Mouse (Mus musculus): ENCODE results near the gene Arid5b.
"Not testable (repeated sequence)": the region's sequence is repeated elsewhere in the genome, so short reads cannot be mapped to it uniquely, and the experiment has no call there.

Gene Arid5b

GRCm38 (mm10) chr10:68121251-68121650 is 157.3 kb downstream of the Arid5b start:
- in situ Hi-C loops (cut with MboI, MseI), result no loop called here

GRCm38 (mm10) chr10:68120011-68120410 is 158.5 kb downstream of the Arid5b start:
- in situ Hi-C loops (cut with MboI, MseI), result no loop called here

- in situ Hi-C loops (cut with MboI, MseI), result no loop called here
These were observed 159.3 kb downstream of the Arid5b start for GRCm38 (mm10) chr10:68119285-68119684.

GRCm38 (mm10) chr10:68114955-68115354 is 163.6 kb downstream of the Arid5b start:
- in situ Hi-C loops (cut with MboI, MseI), result loop anchor here (5.0 kb wide), 1 partner anchor 47 kb away; no protein-coding TSS in a partner anchor

- in situ Hi-C loops (cut with MboI, MseI), result loop anchor here (5.0 kb wide), 1 partner anchor 49 kb away; no protein-coding TSS in a partner anchor
These were observed 164.9 kb downstream of the Arid5b start for GRCm38 (mm10) chr10:68113645-68114044.

- in situ Hi-C loops (cut with MboI, MseI), result loop anchor here (5.0 kb wide), 1 partner anchor 49 kb away; no protein-coding TSS in a partner anchor
These were observed 165.6 kb downstream of the Arid5b start for GRCm38 (mm10) chr10:68112983-68113382.

GRCm38 (mm10) chr10:68110607-68111006 is 167.9 kb downstream of the Arid5b start:
- in situ Hi-C loops (cut with MboI, MseI), result loop anchor here (5.0 kb wide), 1 partner anchor 52 kb away; no protein-coding TSS in a partner anchor

- in situ Hi-C loops (cut with MboI, MseI), result loop anchor here (5.0 kb wide), 1 partner anchor 52 kb away; no protein-coding TSS in a partner anchor
These were observed 168.4 kb downstream of the Arid5b start for GRCm38 (mm10) chr10:68110182-68110581.

GRCm38 (mm10) chr10:68109651-68110050 is 168.9 kb downstream of the Arid5b start:
- in situ Hi-C loops (cut with MboI, MseI), result loop anchor here (5.0 kb wide), 1 partner anchor 53 kb away; no protein-coding TSS in a partner anchor

GRCm38 (mm10) chr10:68107716-68108115 is 170.8 kb downstream of the Arid5b start:
- in situ Hi-C loops (cut with MboI, MseI), result no loop called here

GRCm38 (mm10) chr10:68106351-68106950 is 172.1 kb downstream of the Arid5b start:
- in situ Hi-C loops (cut with MboI, MseI), result no loop called here

- in situ Hi-C loops (cut with MboI, MseI), result no loop called here
These were observed 173.4 kb downstream of the Arid5b start for GRCm38 (mm10) chr10:68104881-68105781.

GRCm38 (mm10) chr10:68104481-68104880 is 174.1 kb downstream of the Arid5b start:
- in situ Hi-C loops (cut with MboI, MseI), result no loop called here

GRCm38 (mm10) chr10:68103988-68104387 is 174.6 kb downstream of the Arid5b start:
- in situ Hi-C loops (cut with MboI, MseI), result no loop called here

- in situ Hi-C loops (cut with MboI, MseI), result no loop called here
These were observed 175.3 kb downstream of the Arid5b start for GRCm38 (mm10) chr10:68103078-68103855.

- in situ Hi-C loops (cut with MboI, MseI), result no loop called here
These were observed 176.0 kb downstream of the Arid5b start for GRCm38 (mm10) chr10:68102566-68102965.

- in situ Hi-C loops (cut with MboI, MseI), result no loop called here
These were observed 177.3 kb downstream of the Arid5b start for GRCm38 (mm10) chr10:68101251-68101650.

GRCm38 (mm10) chr10:68100506-68100905 is 178.0 kb downstream of the Arid5b start:
- in situ Hi-C loops (cut with MboI, MseI), result no loop called here

GRCm38 (mm10) chr10:68099801-68100200 is 178.7 kb downstream of the Arid5b start:
- in situ Hi-C loops (cut with MboI, MseI), result not testable (repeated sequence)

- in situ Hi-C loops (cut with MboI, MseI), result no loop called here
These were observed 180.5 kb downstream of the Arid5b start for GRCm38 (mm10) chr10:68097821-68098675.

- in situ Hi-C loops (cut with MboI, MseI), result no loop called here
These were observed 182.1 kb downstream of the Arid5b start for GRCm38 (mm10) chr10:68096395-68096794.
